Mouse (Mus musculus): ENCODE results near the gene Gm5724.

Gene Gm5724

DNA sequence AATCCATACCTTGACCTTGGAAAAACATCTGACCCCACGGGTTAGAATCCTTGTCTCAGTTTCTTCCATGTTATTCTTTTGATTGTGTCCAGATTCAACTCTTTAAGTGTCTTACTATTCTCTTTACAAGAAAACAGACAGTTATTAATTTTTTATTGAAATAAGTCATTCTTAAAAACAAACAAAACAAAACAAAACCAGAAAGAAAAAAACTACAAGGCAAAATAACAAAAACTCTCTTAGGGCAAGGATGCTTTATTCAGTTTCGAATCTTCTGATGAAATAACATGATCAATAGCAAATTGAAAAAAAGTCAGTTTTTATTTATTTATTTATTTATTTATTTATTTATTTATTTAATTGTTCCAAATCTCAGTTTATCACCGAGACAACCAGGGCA, at the start of gene Gm5724:
Gene Gm5724, minus strand, starts transcription at position 101 of the 400 bp plus-strand sequence.
- DNase-seq (ENCODE audit: low spot score in 2 of 2) = no peak

DNA sequence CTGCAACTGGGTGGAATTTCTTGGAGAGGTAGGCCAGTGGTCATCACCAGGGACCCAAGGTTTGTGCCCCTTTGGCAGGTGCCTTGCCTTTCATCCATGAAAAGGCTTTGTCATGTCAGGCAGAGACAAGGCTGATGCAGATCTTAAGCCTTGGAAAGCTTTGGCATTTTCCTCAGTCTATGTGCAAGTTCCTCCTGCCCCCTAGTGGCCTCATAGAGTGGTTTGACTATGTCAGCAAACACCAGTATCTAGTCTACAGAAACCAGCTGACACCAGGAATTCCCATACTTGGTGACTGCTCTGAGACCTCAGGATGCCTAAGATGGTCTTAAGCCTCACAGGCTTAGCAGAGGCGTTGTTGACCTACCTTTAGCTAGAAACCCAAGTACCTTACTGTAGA, 24.2 kb upstream of the Gm5724 start:
- DNase-seq (ENCODE audit: low spot score in 2 of 2) = peak in 1 of 2 experiments; percentile 7

DNA sequence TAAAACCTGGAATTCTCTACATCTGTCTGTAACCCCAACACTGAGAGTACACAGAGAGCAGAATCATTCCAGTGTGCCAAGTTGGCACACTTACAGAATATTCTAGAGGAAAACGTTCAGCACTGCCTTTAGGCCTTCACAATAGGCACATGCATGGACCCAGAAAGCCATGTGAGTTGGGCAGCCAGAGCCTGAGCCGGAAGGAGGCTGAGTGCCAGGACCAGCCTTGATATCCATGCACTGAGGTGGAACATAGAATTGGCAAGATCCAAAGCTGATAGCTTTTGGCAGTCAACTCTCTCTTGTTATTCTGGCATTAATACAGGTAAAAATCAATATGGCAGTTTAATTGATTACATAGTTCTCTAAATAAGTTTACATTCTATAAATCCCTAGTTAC, 866 bp upstream of the Gm5724 start:
- no peak for DNase-seq (ENCODE audit: low spot score in 2 of 2)

- no peak for DNase-seq (ENCODE audit: low spot score in 2 of 2)
These were observed 82.4 kb downstream of the Gm5724 start for GRCm38 (mm10) chr6:141691246-141691645.

DNA sequence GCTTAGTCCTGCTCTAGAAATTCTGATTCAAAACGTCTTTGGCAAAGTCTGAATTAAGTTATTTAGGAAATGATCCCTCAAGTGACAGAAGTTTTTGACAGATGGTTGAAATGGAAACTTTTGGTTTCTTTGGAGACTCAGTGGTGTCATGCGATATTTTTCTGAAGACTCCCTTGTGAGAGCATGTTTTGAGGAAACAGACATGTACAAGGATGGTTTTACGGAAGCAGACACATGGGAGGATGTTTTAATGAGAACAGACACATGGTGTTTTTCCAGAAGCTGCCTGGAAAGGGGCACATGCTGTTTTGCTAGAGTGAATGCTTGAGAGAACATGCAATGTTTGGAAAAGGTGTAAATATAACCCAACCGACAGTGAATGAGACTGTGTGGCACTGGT, 86.6 kb downstream of the Gm5724 start:
- DNase-seq (ENCODE audit: low spot score in 2 of 2) = no peak
